8 mouse cellular contexts compared by ENCODE assay signal in the genomic region with DNA sequence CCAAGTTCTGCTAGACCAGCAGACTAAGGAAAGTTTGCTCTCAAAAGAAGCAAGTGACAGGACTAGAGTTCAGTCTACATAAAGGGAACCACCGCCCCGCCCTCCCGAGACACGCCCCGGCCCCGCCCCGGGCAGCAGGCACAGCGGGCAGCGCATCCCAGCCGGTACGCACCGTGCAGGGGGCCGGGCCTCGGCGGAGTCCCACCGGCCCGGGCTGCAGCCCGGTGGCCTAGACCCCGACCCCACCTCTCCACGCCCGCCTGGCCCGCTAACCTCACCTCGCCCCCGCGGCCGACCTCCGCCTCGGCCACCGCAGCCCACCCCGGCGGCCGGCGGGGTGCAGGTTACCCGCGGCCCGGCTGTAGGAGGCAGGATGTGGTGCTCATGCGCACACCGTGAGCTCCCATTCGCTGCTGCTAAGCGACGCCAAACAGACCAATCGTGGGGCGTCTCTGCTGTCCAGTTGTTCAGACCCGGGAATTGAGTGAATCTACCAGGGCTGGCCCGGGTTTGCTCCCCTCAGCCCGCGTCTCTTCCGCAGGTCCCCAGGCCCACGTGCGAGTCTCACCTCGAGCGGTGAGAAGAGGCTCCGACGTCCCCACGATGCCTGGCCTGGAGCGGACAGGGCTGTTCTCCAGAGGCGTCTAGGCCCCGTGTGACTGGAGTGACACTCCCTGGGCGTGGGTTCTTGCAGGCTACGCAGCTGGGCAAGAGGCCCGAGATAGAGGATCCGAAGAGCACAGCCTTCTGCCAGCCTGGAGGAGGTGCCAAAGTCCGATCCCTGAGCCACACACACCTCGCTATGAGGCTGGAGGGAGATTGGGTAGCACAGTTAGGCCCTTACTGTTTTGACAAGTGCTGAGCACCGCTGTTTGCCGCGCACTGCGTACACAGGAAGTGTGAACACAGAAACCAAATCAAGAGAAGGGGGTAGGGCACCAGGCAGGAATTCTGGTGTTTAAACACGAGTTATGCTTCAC. TPM values are rescaled to one million over a fixed set of nuclear protein-coding genes. Genes with fewer than 3 reads are reported as not detected.
DNase-seq lines count a peak whose midpoint lies in the region; ATAC-seq lines count a peak whose summit lies in the region.

A gene (minus strand): TSS at position 845 of the 980 bp plus-strand sequence.

- no peaks in the 10 kb centered on the region for H3K36me3 ChIP-seq in heart, embryonic 13.5 days
- H3K36me3 ChIP-seq in liver, embryonic 12.5 days: no peaks in the 10 kb centered on the region
- H3K36me3 ChIP-seq in stomach, embryonic 15.5 days: 0 out of 2 replicates have a peak, but pooled peaks cover 4% of the 10 kb centered on the region

- H3K4me3 ChIP-seq in heart, embryonic 13.5 days: peak within 1 kb of the TSS; percentile 73
- peak within 1 kb of the TSS; percentile 70 for H3K4me3 ChIP-seq in liver, embryonic 12.5 days
- peak within 1 kb of the TSS; percentile 78 for H3K4me3 ChIP-seq in stomach, embryonic 15.5 days (replicated peaks)

- DNase-seq in CD4-positive helper T cell, adult 2 months (ENCODE audit: low read depth, low spot score): peak; percentile 91
- peak; percentile 76 for DNase-seq in brain, embryonic 18.5 days (ENCODE audit: low read depth, low spot score)
- peak; percentile 92 for DNase-seq in kidney, postnatal 10 days
- peak; percentile 82 to 85 for DNase-seq in natural killer cell, adult 2 months (ENCODE audit: low spot score in 2 of 2)

- peak within 1 kb of the TSS; percentile 78 for H3K27ac ChIP-seq in heart, embryonic 13.5 days (replicated peaks)
- H3K27ac ChIP-seq in liver, embryonic 12.5 days: peak within 1 kb of the TSS; percentile 96
- H3K27ac ChIP-seq in stomach, embryonic 15.5 days: peak within 1 kb of the TSS; percentile 89

- H3K9ac ChIP-seq in heart, embryonic 13.5 days: peak within 1 kb of the TSS; percentile 86
- peak within 1 kb of the TSS; percentile 76 for H3K9ac ChIP-seq in liver, embryonic 12.5 days
- H3K9ac ChIP-seq in stomach, embryonic 15.5 days: peak within 1 kb of the TSS; percentile 47; the same call in 1 of the 2 replicates

- H3K27me3 ChIP-seq in heart, embryonic 13.5 days (replicated peaks): no peaks in the 10 kb centered on the region
- no peaks in the 10 kb centered on the region for H3K27me3 ChIP-seq in liver, embryonic 12.5 days (replicated peaks)
- H3K27me3 ChIP-seq in stomach, embryonic 15.5 days (replicated peaks): no peaks in the 10 kb centered on the region

- H3K4me2 ChIP-seq in heart, embryonic 13.5 days: peak within 1 kb of the TSS; percentile 94
- H3K4me2 ChIP-seq in liver, embryonic 12.5 days: peak within 1 kb of the TSS; percentile 88
- H3K4me2 ChIP-seq in stomach, embryonic 15.5 days: peak within 1 kb of the TSS; percentile 98

- no peaks in the 10 kb centered on the region for H3K9me3 ChIP-seq in heart, embryonic 13.5 days
- H3K9me3 ChIP-seq in liver, embryonic 12.5 days (replicated peaks): no peaks in the 10 kb centered on the region
- H3K9me3 ChIP-seq in stomach, embryonic 15.5 days: no peaks in the 10 kb centered on the region

- ATAC-seq in erythroid progenitor cell, adult 5-6 weeks (replicated peaks; ENCODE audit: low FRiP score, poor library complexity, severe bottlenecking): peak; percentile 84
- ATAC-seq in heart, embryonic 13.5 days (ENCODE audit: extremely low read depth, insufficient number of reproducible peaks, low FRiP score, low TSS enrichment): peak; percentile 93
- ATAC-seq in liver, embryonic 12.5 days: peak; percentile 96
- ATAC-seq in stomach, embryonic 15.5 days (ENCODE audit: insufficient read depth, low FRiP score, low read depth): peak; percentile 95

- 2% methylated on average over 68 of the region's 69 CpGs for WGBS in heart, embryonic 13.5 days
- WGBS in liver, embryonic 12.5 days (ENCODE audit: insufficient replicate concordance): 1% methylated on average over 65 of the region's 69 CpGs
- under 1% methylated on average over 66 of the region's 69 CpGs for WGBS in stomach, embryonic 15.5 days

- H3K4me1 ChIP-seq in heart, embryonic 13.5 days: peaks cover 38% of the 10 kb centered on the region
- H3K4me1 ChIP-seq in liver, embryonic 12.5 days: peaks cover 65% of the 10 kb centered on the region
- peaks cover 18% of the 10 kb centered on the region for H3K4me1 ChIP-seq in stomach, embryonic 15.5 days

RNA-seq across cellular contexts. Expression of the gene that starts here (rescaled TPM):
- total RNA-seq in erythroid progenitor cell, adult 5-6 weeks (2015; ENCODE audit: low replicate concordance): 4.3 and 5.9 TPM in 2 replicates
- total RNA-seq in erythroid progenitor cell, adult 5-6 weeks (2017; ENCODE audit: low replicate concordance): 2.6 and 4.8 TPM in 2 replicates
- 5.4 and 6.3 TPM in 2 replicates for polyA plus RNA-seq in heart, embryonic 13.5 days (2015; fragmentation: Nextera tagmentation; extraction: Ambion mirVana)
- polyA plus RNA-seq in liver, embryonic 12.5 days (2016; fragmentation: Nextera tagmentation; extraction: Ambion mirVana): 4.4 and 5.1 TPM in 2 replicates
- 10.2 and 12.2 TPM in 2 replicates for polyA plus RNA-seq in stomach, embryonic 15.5 days (2015; fragmentation: Nextera tagmentation; extraction: Ambion mirVana)

Comparison
In these comparisons a context has a peak if more than half of its experiments do, and no peak if none do; other contexts are left out.
1. Peak in every context shown above with its lines: DNase-seq, ATAC-seq, H3K4me3 ChIP-seq and H3K27ac ChIP-seq.